Mouse (Mus musculus): ENCODE results near the gene Nell1. TPM values are rescaled to one million over a fixed set of nuclear protein-coding genes. Genes with fewer than 3 reads are reported as not detected.

Nell1 gene
- total RNA-seq, 2 experiments from 2014 or later: 66.0 to 75.2 TPM

- DNase-seq (ENCODE audit: low spot score in 2 of 2): peak; percentile 67 to 74
Measured at GRCm38 (mm10) chr7:50241634-50242273, 267.1 kb downstream of the Nell1 start.

DNA sequence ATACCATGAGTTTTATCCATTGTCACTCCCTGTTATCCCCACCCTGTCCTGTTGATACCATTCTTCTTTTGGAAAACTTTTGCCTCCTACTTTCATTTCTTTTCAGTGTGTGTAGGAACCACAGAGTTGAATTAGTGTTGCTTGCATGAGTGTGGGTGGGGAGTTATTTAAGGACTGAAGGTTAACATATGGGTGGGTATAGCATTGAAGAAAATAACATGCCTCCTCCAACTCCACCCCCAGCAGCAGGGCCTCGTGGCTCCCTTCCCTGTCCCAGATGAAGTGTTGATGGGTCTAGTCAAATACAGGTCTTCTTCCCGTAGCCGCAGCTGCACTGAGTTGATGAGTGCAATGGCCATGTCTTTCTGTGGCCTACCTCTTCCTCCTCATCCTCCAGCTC is 278.5 kb downstream of the Nell1 start:
- DNase-seq (ENCODE audit: low spot score in 2 of 2): no peak

DNA sequence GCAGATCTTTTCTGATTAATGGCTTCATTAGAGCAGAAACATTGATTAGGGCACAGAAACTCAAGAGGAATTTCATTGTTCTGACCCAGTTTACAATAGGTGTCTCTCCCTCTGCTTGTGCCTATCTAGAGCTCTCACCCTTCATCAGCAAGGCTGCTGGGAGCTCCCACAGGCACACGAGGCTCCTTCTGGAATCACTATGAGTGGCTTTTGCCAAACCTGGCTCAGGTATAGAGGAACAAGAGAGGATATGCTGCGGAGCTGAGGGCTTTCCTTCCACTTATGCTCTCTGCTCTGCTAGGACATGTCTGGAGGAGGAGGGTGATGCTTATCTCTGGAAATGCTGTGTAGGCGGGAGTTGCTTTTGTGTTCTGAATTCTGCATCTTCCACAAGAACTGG is 285.4 kb downstream of the Nell1 start:
- DNase-seq (ENCODE audit: low spot score in 2 of 2): no peak

DNA sequence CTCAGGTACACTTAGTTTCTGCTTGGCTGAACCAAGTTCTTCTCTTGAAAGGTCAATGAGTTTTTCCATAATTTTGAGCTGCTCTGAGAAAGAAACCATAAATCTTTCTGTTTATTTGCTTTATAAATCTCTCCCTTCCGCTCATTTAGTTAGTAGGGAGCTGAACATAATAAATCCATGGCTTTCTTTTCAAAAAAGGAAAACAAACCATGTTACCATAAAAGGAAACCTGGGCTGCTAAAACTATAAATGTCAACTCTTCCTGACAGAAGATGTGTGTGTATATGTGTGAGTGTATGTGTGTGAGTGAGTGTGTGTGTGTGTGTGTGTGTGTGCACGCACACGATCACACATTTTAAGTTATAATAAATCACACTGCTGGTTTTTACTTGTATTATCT is 320.8 kb downstream of the Nell1 start:
- no peak for DNase-seq (ENCODE audit: low spot score in 2 of 2)

DNA sequence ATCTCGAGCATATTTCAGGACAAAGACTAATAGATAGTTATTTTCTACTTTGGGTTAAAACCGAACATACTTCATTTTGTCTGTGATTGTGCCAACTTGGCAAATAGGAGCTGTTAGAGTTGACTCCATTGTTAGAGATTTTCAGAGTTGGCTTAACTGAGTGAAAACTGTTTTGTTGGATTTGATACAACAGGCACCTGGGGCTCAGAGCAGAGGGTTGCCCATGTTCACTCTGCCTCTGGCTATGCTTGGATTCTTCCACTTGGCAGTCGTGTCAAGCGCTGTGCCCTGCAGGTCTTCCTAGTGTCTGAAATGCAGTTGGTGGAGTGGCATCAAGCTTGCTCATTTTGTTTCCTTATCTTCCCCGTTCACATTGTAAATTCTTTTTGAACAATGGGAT is 363.6 kb downstream of the Nell1 start:
- peak in 1 of 2 experiments; percentile 15 for DNase-seq (ENCODE audit: low spot score in 2 of 2)

DNA sequence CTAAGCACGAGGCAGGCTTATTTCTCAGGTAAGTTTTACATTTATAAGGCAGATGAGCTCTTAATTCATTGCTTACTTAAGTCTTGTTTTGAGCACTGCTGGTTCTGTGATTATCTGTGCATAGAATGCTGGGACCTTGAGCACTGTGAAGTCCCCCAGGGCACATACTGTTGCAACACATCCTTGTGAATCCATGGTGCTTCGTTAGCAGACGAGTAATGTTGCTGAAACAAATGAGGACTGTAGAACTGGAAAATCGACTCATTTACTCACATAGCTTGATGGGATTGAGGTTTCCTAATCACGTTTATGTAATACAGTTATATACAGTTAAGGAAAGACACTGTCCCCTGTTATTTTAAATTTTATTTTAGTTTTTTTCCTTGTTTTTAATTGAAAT is 364.1 kb downstream of the Nell1 start:
- no peak for DNase-seq (ENCODE audit: low spot score in 2 of 2)

DNA sequence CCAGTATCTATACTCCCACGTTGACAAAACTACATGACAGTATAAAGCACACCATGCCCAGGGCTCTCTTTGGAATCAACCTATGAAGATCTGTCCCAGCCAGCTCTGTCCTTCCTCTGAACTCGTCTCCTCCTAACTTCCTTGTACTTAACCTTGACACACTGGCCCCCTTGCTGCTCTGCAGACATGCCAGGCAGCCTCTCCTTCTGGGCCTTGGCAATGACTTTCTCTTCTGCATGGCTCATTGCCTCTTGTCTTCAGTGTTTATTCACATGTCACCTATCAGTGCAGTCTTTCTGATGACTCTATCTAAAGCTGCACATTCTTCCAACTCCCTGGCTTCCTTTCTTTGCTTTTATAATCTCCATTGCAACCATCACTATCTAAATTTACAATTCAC is 376.9 kb downstream of the Nell1 start:
- DNase-seq (ENCODE audit: low spot score in 2 of 2): no peak

DNA sequence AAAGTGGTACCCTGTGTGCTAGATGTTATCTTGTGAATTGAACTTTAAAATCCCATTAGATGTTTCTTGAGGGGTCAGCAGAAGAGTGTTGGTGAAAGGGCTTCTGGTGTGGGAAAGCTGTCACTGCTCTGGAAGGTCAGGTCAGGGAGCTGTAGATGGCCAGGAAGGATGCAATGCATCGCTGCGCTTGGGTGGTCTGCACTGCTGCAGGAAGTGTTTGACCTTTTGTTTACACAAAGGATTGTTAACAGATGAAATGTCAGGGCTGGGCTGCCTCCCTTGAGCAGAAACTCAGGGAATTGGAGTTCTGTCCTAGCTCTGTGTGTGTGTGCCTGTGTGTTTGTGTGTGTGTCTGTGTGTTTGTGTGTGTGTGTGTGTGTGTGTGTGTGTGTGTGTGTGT is 382.5 kb downstream of the Nell1 start:
- DNase-seq (ENCODE audit: low spot score in 2 of 2): no peak

- no peak for DNase-seq (ENCODE audit: low spot score in 2 of 2)
Measured at GRCm38 (mm10) chr7:50362039-50362438, 387.4 kb downstream of the Nell1 start.

GRCm38 (mm10) chr7:50374876-50375275 is 400.2 kb downstream of the Nell1 start:
- DNase-seq (ENCODE audit: low spot score in 2 of 2): peak; percentile 35 to 54

DNA sequence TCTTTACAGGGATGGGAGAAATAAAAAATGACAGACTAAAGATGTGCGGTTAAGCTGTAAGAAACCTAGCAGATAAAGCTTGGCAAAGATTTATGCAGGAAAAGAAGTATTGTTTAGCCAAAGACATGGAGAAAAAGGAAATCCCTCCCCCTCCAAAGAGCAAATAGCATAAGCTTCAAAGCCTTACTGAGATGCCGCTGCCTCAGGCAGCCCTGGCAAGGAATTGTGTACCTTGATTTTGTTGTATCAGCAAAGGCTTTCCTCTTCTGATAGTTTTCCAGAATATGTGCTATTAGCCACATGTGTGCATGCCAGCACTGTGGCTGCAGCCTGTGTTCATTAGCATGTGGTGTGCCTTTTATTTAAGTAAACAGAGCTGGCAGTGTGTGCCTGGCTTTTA is 435.8 kb downstream of the Nell1 start:
- no peak for DNase-seq (ENCODE audit: low spot score in 2 of 2)

DNA sequence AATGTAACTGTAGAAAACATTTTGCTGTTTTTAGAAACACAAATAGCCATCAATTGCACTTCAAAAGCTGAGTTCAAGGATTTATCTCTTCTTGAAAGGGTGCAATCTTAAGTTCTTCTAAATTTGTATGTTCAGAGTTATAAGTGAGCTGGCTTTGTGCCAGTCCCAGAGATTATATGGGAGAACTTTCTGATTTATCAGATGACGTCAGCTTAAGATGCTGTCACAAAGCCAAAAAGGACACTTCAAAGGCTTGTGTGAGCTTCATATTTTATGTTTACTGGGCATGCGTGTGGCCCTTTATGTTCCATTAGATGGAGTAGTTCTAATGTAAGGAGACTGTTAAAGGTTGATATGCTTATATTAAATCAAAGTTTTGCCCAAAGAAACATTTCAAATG is 445.3 kb downstream of the Nell1 start:
- no peak for DNase-seq (ENCODE audit: low spot score in 2 of 2)

- no peak for DNase-seq (ENCODE audit: low spot score in 2 of 2)
Measured at GRCm38 (mm10) chr7:50422422-50423195, 447.9 kb downstream of the Nell1 start.

- DNase-seq (ENCODE audit: low spot score in 2 of 2): no peak
Measured at GRCm38 (mm10) chr7:50429725-50430124, 455.1 kb downstream of the Nell1 start.

GRCm38 (mm10) chr7:50441237-50441636 is 466.6 kb downstream of the Nell1 start:
- no peak for DNase-seq (ENCODE audit: low spot score in 2 of 2)

DNA sequence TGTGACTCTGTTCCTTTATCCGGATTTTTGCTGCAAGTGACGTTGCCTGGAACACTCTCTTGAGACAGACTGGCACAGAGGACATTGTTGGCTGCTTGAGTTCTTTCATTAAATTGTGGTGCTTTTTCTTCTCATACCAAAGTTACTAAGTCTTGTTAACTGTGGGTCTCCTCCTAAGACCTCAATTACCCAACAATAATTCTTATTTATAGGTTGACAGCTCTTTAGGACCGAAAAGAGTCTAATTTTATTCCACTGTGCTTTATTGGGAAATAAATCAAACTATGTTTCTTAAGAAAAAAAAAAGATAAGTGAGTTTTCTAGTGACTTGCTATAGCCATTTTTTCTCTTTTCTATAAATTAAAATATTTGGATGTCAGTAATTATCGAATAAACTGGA is 472.7 kb downstream of the Nell1 start:
- DNase-seq (ENCODE audit: low spot score in 2 of 2): no peak

- no peak for DNase-seq (ENCODE audit: low spot score in 2 of 2)
Measured at GRCm38 (mm10) chr7:50467742-50468141, 493.1 kb downstream of the Nell1 start.

GRCm38 (mm10) chr7:50470555-50470954 is 495.9 kb downstream of the Nell1 start:
- DNase-seq (ENCODE audit: low spot score in 2 of 2): no peak

DNA sequence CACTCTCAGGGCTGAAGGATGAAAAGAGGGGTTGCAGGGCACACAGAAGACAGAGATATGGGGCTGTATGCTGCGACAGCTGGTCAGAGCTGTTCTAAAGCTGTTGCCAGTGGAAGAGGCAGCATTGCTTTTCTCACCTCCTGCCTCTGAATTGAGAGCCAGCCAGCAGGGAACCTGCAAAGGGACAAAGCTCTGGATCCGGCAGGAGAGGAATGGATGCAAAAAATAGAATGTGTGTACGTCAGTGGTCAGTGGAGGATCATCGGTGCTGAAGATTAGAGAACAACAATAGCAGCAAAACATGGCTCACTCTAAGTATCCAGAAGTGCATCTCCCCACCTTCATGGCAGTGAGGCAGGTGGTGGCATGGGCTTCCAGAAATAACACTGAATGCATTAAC is 507.3 kb downstream of the Nell1 start:
- peak in 1 of 2 experiments; percentile 10 for DNase-seq (ENCODE audit: low spot score in 2 of 2)

DNA sequence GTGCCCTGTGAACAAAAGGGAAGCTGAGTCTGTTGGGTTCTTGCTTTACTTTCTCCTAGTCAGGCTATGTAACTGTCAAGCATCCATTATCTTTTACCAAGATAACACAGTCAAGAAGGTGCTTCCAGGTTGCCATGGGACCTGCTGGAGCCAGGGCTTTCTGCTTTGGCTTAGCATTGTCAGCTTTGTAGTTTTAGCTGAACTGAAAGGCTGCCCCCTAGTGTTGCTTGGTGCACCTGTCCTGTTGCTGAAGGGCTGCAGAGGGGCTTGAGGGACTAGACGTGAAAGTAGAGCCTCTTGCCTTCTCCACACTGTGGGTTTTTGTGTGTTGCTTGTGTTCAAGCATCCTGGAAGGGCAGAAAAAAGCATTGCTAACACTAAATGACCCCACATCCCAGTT is 510.6 kb downstream of the Nell1 start:
- DNase-seq (ENCODE audit: low spot score in 2 of 2): peak; percentile 67 to 74

DNA sequence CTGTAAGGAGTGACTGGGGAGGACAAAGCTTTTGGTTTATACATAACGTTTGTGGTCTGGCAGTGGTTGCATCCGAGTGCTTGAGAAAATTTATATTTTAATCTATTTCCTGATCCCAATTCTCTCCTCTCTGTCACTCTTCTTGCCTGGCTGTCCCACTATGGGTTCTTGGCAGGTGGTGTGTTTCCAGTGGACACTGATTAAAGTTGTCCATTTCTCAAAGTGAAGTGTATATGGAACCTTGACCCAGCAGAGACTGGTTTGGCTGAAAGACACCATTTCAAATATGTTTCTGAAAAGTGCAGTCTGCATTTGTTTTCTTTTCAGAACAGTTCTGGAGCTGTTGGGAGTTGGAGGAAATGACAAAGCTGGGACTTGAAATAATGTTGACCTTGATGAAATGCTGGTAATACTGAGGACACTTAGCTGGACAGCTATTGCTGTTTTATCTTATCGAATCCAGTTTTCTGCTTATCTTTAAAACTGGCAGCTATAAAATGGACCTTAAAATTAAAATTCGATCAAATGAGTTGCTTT is 512.3 kb downstream of the Nell1 start:
- no peak for DNase-seq (ENCODE audit: low spot score in 2 of 2)

- DNase-seq (ENCODE audit: low spot score in 2 of 2): no peak
Measured at GRCm38 (mm10) chr7:50501562-50501961, 526.9 kb downstream of the Nell1 start.

- DNase-seq (ENCODE audit: low spot score in 2 of 2): no peak
Measured at GRCm38 (mm10) chr7:50507047-50507446, 532.4 kb downstream of the Nell1 start.

Data from layer of hippocampus, postnatal 10 days (tissue).